Mouse (Mus musculus): Measurements from ENCODE around the gene Intu. TPM values are rescaled to one million over a fixed set of nuclear protein-coding genes. Genes with fewer than 3 reads are reported as not detected.

Gene Intu
- polyA plus RNA-seq (2011; ENCODE audit: insufficient read length, low read depth, missing spikeins), result 3.0 and 3.1 TPM in 2 replicates

DNA sequence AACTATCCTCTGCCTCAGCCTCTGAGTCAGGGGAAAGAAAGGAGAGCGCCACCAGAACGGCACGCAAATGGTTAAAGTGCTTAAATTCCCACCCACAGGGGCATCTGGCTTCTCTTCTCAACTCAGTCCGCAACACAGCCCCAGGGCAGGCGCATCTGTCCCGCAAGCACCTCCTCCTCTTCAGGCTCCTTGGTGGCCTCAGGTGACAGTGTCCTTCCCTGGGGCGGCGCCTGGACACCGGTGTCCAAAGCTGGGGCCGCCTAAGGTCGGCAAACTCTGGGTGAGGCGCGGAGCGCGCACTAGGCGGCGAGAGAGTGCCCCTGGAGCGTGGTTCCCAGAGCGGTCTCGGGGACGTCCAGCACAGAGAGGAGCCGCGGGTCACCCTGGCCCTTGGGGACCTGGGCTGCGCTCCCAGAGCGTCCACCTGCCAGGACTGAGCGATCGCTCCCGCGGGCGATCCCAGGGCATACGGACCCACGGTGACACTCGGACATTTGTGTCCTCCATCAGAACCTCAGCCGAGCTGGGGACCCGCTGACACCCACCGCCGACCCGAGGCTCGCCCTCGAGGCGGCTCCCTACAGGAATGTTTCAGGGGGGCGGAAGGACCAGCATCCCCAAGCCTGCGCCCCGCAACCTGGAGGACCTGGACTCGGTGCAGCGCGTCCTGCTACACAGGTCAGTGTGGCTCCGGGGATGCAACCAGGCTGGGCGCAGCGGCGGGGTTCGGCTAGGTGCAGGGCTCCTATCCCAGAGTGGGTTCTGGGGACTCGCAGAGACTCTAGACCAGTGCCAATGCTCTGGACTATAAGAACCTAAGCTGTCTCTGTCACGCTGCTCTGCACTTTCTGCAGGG lies at the start of gene Intu:
TSS of gene Intu (plus strand) at position 1 of the 856 bp plus-strand sequence.
- Histone ChIP-seq H3K4me3 (ENCODE audit: insufficient read depth, low read length) (peak within 1 kb of the TSS; percentile 47), H3K27ac (ENCODE audit: insufficient read depth, low read length) (no peak within 1 kb of the TSS), H3K4me1 (ENCODE audit: control insufficient read depth, insufficient read depth, low read length) (no peaks in the 10 kb centered on the region)
- TF ChIP-seq POLR2A (IDR thresholded peaks at IDR 0.05; ENCODE audit: low read depth, low read length) (no peak), CTCF (IDR thresholded peaks at IDR 0.05; ENCODE audit: borderline replicate concordance, insufficient read depth, low read length) (no peak)

- H3K27ac ChIP-seq (ENCODE audit: insufficient read depth, low read length), result peak overlapping the region; percentile 80
- peak overlapping the region; percentile 28 for H3K4me3 ChIP-seq (ENCODE audit: insufficient read depth, low read length)
- TF ChIP-seq CTCF (IDR thresholded peaks at IDR 0.05; ENCODE audit: borderline replicate concordance, insufficient read depth, low read length), result no peak
- no peak for TF ChIP-seq POLR2A (IDR thresholded peaks at IDR 0.05; ENCODE audit: low read depth, low read length)
- H3K4me1 ChIP-seq (ENCODE audit: control insufficient read depth, insufficient read depth, low read length), result peaks cover 11% of the 10 kb centered on the region
These were observed 47.8 kb upstream of the Intu start for GRCm38 (mm10) chr3:40483221-40483654.

GRCm38 (mm10) chr3:40487381-40487780 lies 43.7 kb upstream of the Intu start:
- no peak overlapping the region for H3K27ac ChIP-seq (ENCODE audit: insufficient read depth, low read length)
- H3K4me3 ChIP-seq (ENCODE audit: insufficient read depth, low read length), result no peak overlapping the region
- H3K4me1 ChIP-seq (ENCODE audit: control insufficient read depth, insufficient read depth, low read length), result peaks cover 11% of the 10 kb centered on the region
- TF ChIP-seq POLR2A (IDR thresholded peaks at IDR 0.05; ENCODE audit: low read depth, low read length), result no peak
- TF ChIP-seq CTCF (IDR thresholded peaks at IDR 0.05; ENCODE audit: borderline replicate concordance, insufficient read depth, low read length), result no peak

GRCm38 (mm10) chr3:40491742-40492141 lies 39.3 kb upstream of the Intu start:
- TF ChIP-seq CTCF (IDR thresholded peaks at IDR 0.05; ENCODE audit: borderline replicate concordance, insufficient read depth, low read length) (peak; percentile 23; the same call in 1 of the 2 replicates), POLR2A (IDR thresholded peaks at IDR 0.05; ENCODE audit: low read depth, low read length) (no peak)
- no peak overlapping the region for H3K27ac ChIP-seq (ENCODE audit: insufficient read depth, low read length)
- H3K4me3 ChIP-seq (ENCODE audit: insufficient read depth, low read length), result no peak overlapping the region
- no peaks in the 10 kb centered on the region for H3K4me1 ChIP-seq (ENCODE audit: control insufficient read depth, insufficient read depth, low read length)

- Histone ChIP-seq H3K27ac (ENCODE audit: insufficient read depth, low read length) (no peak overlapping the region), H3K4me3 (ENCODE audit: insufficient read depth, low read length) (no peak overlapping the region), H3K4me1 (ENCODE audit: control insufficient read depth, insufficient read depth, low read length) (no peaks in the 10 kb centered on the region)
- no peak for TF ChIP-seq POLR2A (IDR thresholded peaks at IDR 0.05; ENCODE audit: low read depth, low read length)
- TF ChIP-seq CTCF (IDR thresholded peaks at IDR 0.05; ENCODE audit: borderline replicate concordance, insufficient read depth, low read length), result no peak
These were observed 32.2 kb upstream of the Intu start for GRCm38 (mm10) chr3:40498898-40499297.

DNA sequence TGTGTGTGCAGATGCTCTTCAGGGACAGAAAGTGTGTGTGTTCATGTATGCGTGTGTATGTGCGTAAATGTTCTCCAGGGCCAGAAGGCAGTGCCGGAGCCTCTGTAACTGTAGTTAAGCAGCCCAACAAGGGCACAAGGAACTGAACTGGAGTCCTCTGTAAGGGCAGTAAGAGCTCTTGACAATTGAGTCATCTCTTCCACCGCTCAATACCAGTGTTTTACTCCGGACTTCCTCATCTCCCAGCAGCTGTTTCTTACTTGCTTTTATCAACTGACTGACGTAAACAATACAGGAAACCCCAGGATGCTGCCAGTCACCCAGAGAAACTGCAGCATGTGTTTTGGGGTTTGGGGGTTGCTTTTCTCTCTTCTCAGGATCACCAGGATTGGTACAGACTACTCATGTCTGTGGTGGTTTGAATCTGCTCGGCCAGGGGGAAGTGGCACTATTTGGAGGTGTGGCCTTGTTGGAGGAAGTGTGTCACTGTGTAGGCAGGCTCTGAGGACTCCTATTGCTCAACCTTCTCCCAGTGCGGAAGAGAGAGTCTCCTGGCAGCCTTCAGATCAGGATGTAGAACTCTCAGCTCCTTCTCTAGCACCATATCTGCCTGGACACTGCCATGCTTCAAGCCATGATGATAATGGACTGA lies 30.8 kb upstream of the Intu start:
- no peak overlapping the region for H3K4me3 ChIP-seq (ENCODE audit: insufficient read depth, low read length)
- no peak overlapping the region for H3K27ac ChIP-seq (ENCODE audit: insufficient read depth, low read length)
- TF ChIP-seq POLR2A (IDR thresholded peaks at IDR 0.05; ENCODE audit: low read depth, low read length) (no peak), CTCF (IDR thresholded peaks at IDR 0.05; ENCODE audit: borderline replicate concordance, insufficient read depth, low read length) (no peak)
- H3K4me1 ChIP-seq (ENCODE audit: control insufficient read depth, insufficient read depth, low read length), result no peaks in the 10 kb centered on the region

DNA sequence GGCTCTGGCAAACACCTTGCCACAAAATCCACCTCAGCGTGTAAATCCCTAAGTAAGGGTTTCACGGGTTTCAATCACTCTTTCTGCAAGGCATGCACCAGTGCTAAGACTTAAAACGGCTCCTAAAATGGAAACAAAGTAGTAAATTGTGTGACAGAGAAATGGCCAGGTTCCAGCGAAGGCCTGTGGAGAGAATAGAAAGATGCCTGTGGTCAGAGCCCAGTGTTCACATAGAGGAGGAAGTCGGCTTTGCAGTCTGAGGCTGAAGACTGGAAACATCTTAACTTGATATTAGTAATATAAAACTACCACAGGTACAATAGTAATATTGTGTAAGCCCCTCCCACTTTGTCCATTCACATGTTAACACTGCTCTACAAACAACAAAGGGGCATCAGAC lies 26.7 kb upstream of the Intu start:
- no peak overlapping the region; the same call in 1 of the 2 replicates for H3K27ac ChIP-seq (ENCODE audit: insufficient read depth, low read length)
- no peak overlapping the region for H3K4me3 ChIP-seq (ENCODE audit: insufficient read depth, low read length)
- TF ChIP-seq POLR2A (IDR thresholded peaks at IDR 0.05; ENCODE audit: low read depth, low read length) (no peak), CTCF (IDR thresholded peaks at IDR 0.05; ENCODE audit: borderline replicate concordance, insufficient read depth, low read length) (no peak)
- H3K4me1 ChIP-seq (ENCODE audit: control insufficient read depth, insufficient read depth, low read length), result no peaks in the 10 kb centered on the region

GRCm38 (mm10) chr3:40505451-40506014 lies 25.6 kb upstream of the Intu start:
- no peak for TF ChIP-seq CTCF (IDR thresholded peaks at IDR 0.05; ENCODE audit: borderline replicate concordance, insufficient read depth, low read length)
- TF ChIP-seq POLR2A (IDR thresholded peaks at IDR 0.05; ENCODE audit: low read depth, low read length), result no peak
- no peak overlapping the region for H3K4me3 ChIP-seq (ENCODE audit: insufficient read depth, low read length)
- H3K4me1 ChIP-seq (ENCODE audit: control insufficient read depth, insufficient read depth, low read length), result no peaks in the 10 kb centered on the region
- H3K27ac ChIP-seq (ENCODE audit: insufficient read depth, low read length), result no peak overlapping the region; the same call in 1 of the 2 replicates

DNA sequence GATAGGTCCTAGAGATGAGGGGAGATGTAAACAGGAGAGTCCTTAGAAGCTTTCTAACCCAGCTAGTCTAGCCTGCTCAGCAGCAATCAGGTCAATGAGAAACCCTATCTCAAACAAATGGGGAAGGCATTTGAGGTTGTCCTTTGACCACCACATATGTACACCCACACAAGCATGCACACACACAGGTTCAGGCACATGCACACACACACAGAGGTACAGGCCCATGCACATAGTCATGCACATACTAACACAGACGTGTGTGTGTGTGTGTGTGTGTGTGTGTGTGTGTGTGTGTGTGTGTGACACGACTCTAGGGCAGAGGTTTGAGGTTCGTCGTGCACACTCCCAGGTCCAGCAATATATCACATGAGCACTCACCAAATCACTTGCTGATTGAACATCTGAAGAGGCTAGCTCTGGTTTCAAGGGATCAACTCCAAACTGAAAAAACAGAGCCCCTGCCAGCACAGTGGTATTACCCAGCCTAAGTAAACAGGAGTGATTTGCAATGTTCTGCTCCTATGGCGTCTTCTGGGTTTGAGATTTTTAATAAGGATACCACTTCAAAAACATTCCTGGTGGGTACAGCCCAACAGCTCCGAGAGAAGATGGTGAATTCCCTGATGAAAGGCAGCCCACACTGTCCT lies 22.0 kb upstream of the Intu start:
- TF ChIP-seq POLR2A (IDR thresholded peaks at IDR 0.05; ENCODE audit: low read depth, low read length), result no peak
- TF ChIP-seq CTCF (IDR thresholded peaks at IDR 0.05; ENCODE audit: borderline replicate concordance, insufficient read depth, low read length), result no peak
- H3K4me3 ChIP-seq (ENCODE audit: insufficient read depth, low read length), result no peak overlapping the region

More for the DNA sequence above, 22.0 kb upstream of the Intu start:
- Histone ChIP-seq H3K27ac (ENCODE audit: insufficient read depth, low read length) (no peak overlapping the region), H3K4me1 (ENCODE audit: control insufficient read depth, insufficient read depth, low read length) (peaks cover 2% of the 10 kb centered on the region; the same call in 1 of the 2 replicates)

Measured in embryonic fibroblast, embryonic 13.5 days (primary cell).